Mouse (Mus musculus) CD8-positive naive resting alpha-beta T cell, adult 57 days (primary cell): ENCODE results near the gene Xkr7. TPM values are rescaled to one million over a fixed set of nuclear protein-coding genes. Genes with fewer than 3 reads are reported as not detected.

ENCODE experiments used
- total RNA-seq: library from RNA; stranded (reverse); gene quantifications from one replicate; pipeline ENCODE4 v1.2.4, GENCODE M21; 2023

Gene Xkr7
- total RNA-seq: not detected

DNA sequence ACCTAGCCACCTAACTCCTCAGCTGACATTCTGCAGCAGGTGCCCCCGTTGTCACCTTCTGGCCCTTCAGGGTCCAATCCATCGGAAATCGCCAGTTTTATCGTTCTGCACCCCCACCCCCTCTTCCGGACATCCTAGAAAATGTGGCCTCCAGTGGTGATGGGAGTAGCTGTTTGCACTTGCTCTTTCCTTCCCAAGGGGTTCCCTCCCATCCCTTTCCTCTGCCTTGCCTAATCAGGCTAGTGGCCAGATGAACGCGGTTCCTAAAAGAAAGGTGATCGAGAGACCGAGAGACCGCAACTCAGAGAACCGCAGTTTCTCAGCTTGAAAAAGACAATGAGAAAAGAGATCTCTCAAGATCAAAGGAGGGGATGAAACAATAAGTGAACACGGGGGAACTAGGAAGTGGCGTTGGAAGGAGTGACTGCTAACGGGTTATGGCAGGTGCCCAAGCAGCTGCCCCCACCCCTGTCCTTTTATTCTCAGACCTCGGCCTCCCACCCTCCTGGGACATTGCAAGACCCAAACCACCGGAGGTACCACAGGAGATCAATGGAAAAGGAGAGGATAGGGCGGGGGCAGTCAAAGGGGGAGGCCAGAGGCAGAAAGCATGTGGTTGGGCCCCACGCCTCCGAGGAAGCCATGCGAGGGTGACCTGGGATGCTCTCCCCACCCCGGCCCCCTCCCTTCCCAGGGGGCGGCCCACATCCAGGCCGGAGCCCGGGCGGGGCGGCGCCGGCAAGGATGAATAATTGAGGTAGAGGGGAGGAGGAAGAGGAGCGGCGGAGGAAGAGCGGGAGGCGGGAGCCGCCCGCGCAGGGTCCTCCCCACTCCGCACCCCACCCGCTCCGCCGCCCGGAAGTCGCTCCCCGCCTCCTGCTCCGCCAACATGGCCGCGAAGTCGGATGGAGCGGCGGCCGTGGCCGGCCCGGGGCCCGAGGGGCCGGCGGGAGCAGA, at the start of gene Xkr7:
Gene Xkr7, plus strand, starts transcription at position 727 of the 957 bp plus-strand sequence.

GRCm38 (mm10) chr2:153014758-153015593, 16.7 kb upstream of the Xkr7 start, which contains the start of gene Pdrg1:
TSS of gene Pdrg1 (minus strand) at chr2:153015427.

GRCm38 (mm10) chr2:153065747-153066508, 34.3 kb downstream of the Xkr7 start, which contains the start of gene Ccm2l:
TSS of gene Ccm2l (plus strand) at chr2:153065955.

Other genes starting within 250 kb of the Xkr7 start
- 15.6 TPM for gene Bcl2l1, start 200.1 kb upstream of the Xkr7 start, total RNA-seq
- 1.5 TPM for gene Tpx2, start 183.9 kb upstream of the Xkr7 start, total RNA-seq
- gene Mylk2, start 120.5 kb upstream of the Xkr7 start, total RNA-seq: not detected
- gene Foxs1, start 98.6 kb upstream of the Xkr7 start, total RNA-seq: not detected
- not detected for gene Dusp15, start 80.2 kb upstream of the Xkr7 start, total RNA-seq
- not detected for gene Ttll9, start 69.4 kb upstream of the Xkr7 start, total RNA-seq
- 75.9 TPM for gene Pdrg1, start 16.4 kb upstream of the Xkr7 start, total RNA-seq
- gene Ccm2l, start 34.1 kb downstream of the Xkr7 start, total RNA-seq: not detected
- 13.5 TPM for gene Hck, start 76.6 kb downstream of the Xkr7 start, total RNA-seq
- gene Tm9sf4, start 129.5 kb downstream of the Xkr7 start, total RNA-seq: 77.3 TPM
- gene Tspyl3, start 193.6 kb downstream of the Xkr7 start, total RNA-seq: 17.5 TPM
- 18.5 TPM for gene Plagl2, start 209.6 kb downstream of the Xkr7 start, total RNA-seq
- gene Pofut1, start 209.7 kb downstream of the Xkr7 start, total RNA-seq: 28.0 TPM